Mouse (Mus musculus): ENCODE results near the gene B3gnt3. TPM values are rescaled to one million over a fixed set of nuclear protein-coding genes. Genes with fewer than 3 reads are reported as not detected.

The B3gnt3 gene
- polyA plus RNA-seq, 1 experiment from 2014 or later, result 0.10 TPM

DNA sequence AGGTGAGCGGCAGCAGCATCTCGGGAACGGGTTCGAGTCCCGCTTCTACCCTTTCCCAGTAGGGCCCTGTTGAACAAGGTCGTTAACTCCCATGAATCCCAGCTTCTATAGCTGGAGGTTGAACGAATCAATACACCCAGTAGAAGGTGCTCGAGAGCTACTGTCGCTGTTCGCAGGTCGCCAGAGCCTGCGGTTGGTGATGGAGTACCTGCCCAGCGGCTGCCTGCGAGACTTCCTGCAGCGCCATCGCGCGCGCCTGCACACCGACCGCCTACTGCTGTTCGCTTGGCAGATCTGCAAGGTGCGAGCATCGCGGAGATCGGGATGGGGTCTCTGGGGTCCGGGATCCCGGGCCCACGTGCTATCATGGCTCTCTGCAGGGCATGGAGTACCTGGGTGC, 16.0 kb downstream of the B3gnt3 start:
- H3K36me3 ChIP-seq (ENCODE audit: control insufficient read depth, insufficient read depth, low read length), result no peaks in the 10 kb centered on the region
- H3K4me3 ChIP-seq (ENCODE audit: low read depth, low read length), result peak overlapping the region; percentile 31
- H3K9ac ChIP-seq (ENCODE audit: low read length), result peak overlapping the region; percentile 40
- H3K27me3 ChIP-seq (replicated peaks; ENCODE audit: control insufficient read depth, insufficient read depth, low read length), result peaks cover 100% of the 10 kb centered on the region
- H3K4me2 ChIP-seq (ENCODE audit: low read length), result peak overlapping the region; percentile 49
- H3K9me3 ChIP-seq (replicated peaks; ENCODE audit: control insufficient read depth, low read length), result no peaks in the 10 kb centered on the region
- 2% methylated on average over 29 of the region's 29 CpGs for WGBS
- no peak overlapping the region for H3K27ac ChIP-seq (ENCODE audit: low read depth, low read length)
- ATAC-seq (peak; percentile 38), DNase-seq (ENCODE audit: low spot score) (peak; percentile 54)
- H3K4me1 ChIP-seq (ENCODE audit: control insufficient read depth, insufficient read depth, low read length), result peaks cover 2% of the 10 kb centered on the region; the same call in 1 of the 2 replicates

DNA sequence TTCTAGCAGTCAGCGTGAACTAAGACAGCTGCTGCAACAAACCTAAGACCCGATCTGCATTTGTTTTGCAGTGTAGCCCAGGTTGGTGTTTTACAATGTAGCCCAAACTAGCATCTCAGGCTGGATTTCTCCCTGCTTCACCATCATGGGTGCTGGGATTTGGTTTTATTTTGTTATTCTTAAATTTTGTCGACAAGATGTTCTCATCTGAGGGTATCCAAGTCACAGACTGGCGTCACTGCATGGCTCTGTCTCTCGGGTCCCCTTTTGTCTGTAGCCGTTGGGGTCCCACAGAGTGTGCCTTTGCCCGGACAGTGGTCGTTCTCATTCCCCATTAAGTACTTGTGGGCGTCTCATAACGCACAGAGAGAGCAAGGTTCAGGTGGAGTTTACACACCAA, 16.9 kb downstream of the B3gnt3 start:
- Histone ChIP-seq H3K4me1 (ENCODE audit: control insufficient read depth, insufficient read depth, low read length) (peaks cover 2% of the 10 kb centered on the region; the same call in 1 of the 2 replicates), H3K36me3 (ENCODE audit: control insufficient read depth, insufficient read depth, low read length) (no peaks in the 10 kb centered on the region), H3K9ac (ENCODE audit: low read length) (no peak overlapping the region), H3K27ac (ENCODE audit: low read depth, low read length) (no peak overlapping the region), H3K4me3 (ENCODE audit: low read depth, low read length) (no peak overlapping the region), H3K4me2 (ENCODE audit: low read length) (no peak overlapping the region), H3K9me3 (replicated peaks; ENCODE audit: control insufficient read depth, low read length) (no peaks in the 10 kb centered on the region), H3K27me3 (replicated peaks; ENCODE audit: control insufficient read depth, insufficient read depth, low read length) (peaks cover 100% of the 10 kb centered on the region)
- 8% methylated on average over 10 of the region's 10 CpGs for WGBS
- ATAC-seq, result no peak
- no peak for DNase-seq (ENCODE audit: low spot score)

DNA sequence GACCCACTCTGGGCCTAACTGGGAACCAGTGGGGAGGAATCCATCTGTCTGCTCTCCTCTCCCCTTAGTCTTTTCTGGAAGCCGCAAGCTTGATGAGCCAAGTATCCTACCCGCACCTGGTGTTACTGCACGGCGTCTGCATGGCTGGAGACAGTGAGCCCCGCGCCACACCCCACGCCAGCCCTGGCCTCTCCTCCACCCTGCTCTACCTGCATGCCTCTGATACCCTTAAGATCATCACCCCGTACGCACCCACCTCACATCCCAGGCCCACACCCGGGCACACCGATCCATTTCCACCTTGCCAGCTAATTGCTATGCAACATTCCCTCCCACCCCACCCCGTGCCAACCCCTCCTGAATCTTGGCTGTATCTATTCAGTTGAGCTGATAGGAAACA, 18.8 kb downstream of the B3gnt3 start:
- Histone ChIP-seq H3K4me1 (ENCODE audit: control insufficient read depth, insufficient read depth, low read length) (peaks cover 2% of the 10 kb centered on the region; the same call in 1 of the 2 replicates), H3K36me3 (ENCODE audit: control insufficient read depth, insufficient read depth, low read length) (no peaks in the 10 kb centered on the region), H3K4me3 (ENCODE audit: low read depth, low read length) (no peak overlapping the region), H3K9me3 (replicated peaks; ENCODE audit: control insufficient read depth, low read length) (no peaks in the 10 kb centered on the region), H3K4me2 (ENCODE audit: low read length) (no peak overlapping the region), H3K27me3 (replicated peaks; ENCODE audit: control insufficient read depth, insufficient read depth, low read length) (peaks cover 100% of the 10 kb centered on the region), H3K9ac (ENCODE audit: low read length) (no peak overlapping the region), H3K27ac (ENCODE audit: low read depth, low read length) (no peak overlapping the region)
- 61% methylated on average over 12 of the region's 12 CpGs for WGBS
- ATAC-seq (no peak), DNase-seq (ENCODE audit: low spot score) (no peak)

DNA sequence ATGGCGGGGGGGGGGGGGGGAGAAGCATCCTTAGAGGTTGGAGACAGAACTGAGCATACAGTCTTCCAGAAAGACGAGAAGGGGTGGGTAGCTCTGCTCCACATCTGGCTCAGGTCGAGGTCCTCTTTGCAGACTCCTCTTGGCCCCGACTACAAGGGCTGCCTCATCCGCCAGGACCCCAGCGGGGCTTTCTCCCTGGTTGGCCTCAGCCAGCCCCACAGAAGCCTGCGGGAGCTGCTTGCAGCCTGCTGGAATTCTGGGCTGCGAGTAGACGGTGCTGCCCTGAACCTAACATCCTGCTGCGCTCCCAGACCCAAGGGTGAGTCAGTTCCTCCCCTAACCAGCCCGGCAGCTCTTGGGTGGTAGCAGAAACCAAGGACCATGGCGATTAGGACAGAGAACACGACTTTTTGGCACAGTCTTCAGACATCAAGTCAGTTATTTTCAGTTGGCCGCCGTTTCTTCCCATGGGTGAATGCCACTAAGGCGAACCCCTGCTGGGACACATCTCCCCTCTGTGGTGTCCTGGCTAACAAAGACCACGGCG, 20.1 kb downstream of the B3gnt3 start:
- no peak overlapping the region for H3K4me3 ChIP-seq (ENCODE audit: low read depth, low read length)
- peaks cover 2% of the 10 kb centered on the region; the same call in 1 of the 2 replicates for H3K4me1 ChIP-seq (ENCODE audit: control insufficient read depth, insufficient read depth, low read length)
- H3K9ac ChIP-seq (ENCODE audit: low read length), result no peak overlapping the region
- ATAC-seq, result no peak
- H3K36me3 ChIP-seq (ENCODE audit: control insufficient read depth, insufficient read depth, low read length), result no peaks in the 10 kb centered on the region
- DNase-seq (ENCODE audit: low spot score), result no peak
- H3K27ac ChIP-seq (ENCODE audit: low read depth, low read length), result no peak overlapping the region
- no peaks in the 10 kb centered on the region for H3K9me3 ChIP-seq (replicated peaks; ENCODE audit: control insufficient read depth, low read length)
- H3K4me2 ChIP-seq (ENCODE audit: low read length), result no peak overlapping the region
- WGBS, result 2% methylated on average over 18 of the region's 18 CpGs
- H3K27me3 ChIP-seq (replicated peaks; ENCODE audit: control insufficient read depth, insufficient read depth, low read length), result peaks cover 99% of the 10 kb centered on the region

DNA sequence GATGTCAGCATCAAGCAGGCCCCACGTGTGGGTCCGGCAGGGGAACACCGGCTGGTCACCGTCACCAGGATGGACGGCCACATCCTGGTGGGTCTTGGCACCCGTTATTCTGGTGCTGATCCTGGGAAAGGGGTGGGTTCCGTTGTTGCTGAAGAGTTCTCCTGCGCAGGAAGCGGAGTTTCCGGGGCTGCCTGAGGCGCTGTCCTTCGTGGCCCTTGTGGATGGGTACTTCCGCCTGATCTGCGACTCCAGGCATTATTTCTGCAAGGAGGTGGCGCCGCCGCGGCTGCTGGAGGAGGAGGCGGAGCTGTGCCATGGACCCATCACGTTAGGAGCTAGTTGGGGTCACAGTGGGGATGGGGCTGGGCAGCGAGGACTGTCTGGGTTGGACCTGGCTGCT, 21.1 kb downstream of the B3gnt3 start:
- Histone ChIP-seq H3K9me3 (replicated peaks; ENCODE audit: control insufficient read depth, low read length) (no peaks in the 10 kb centered on the region), H3K4me3 (ENCODE audit: low read depth, low read length) (no peak overlapping the region), H3K4me1 (ENCODE audit: control insufficient read depth, insufficient read depth, low read length) (no peaks in the 10 kb centered on the region), H3K9ac (ENCODE audit: low read length) (no peak overlapping the region), H3K27ac (ENCODE audit: low read depth, low read length) (no peak overlapping the region), H3K4me2 (ENCODE audit: low read length) (no peak overlapping the region), H3K36me3 (ENCODE audit: control insufficient read depth, insufficient read depth, low read length) (no peaks in the 10 kb centered on the region), H3K27me3 (replicated peaks; ENCODE audit: control insufficient read depth, insufficient read depth, low read length) (peaks cover 89% of the 10 kb centered on the region)
- no peak for ATAC-seq
- 4% methylated on average over 21 of the region's 21 CpGs for WGBS
- no peak for DNase-seq (ENCODE audit: low spot score)

DNA sequence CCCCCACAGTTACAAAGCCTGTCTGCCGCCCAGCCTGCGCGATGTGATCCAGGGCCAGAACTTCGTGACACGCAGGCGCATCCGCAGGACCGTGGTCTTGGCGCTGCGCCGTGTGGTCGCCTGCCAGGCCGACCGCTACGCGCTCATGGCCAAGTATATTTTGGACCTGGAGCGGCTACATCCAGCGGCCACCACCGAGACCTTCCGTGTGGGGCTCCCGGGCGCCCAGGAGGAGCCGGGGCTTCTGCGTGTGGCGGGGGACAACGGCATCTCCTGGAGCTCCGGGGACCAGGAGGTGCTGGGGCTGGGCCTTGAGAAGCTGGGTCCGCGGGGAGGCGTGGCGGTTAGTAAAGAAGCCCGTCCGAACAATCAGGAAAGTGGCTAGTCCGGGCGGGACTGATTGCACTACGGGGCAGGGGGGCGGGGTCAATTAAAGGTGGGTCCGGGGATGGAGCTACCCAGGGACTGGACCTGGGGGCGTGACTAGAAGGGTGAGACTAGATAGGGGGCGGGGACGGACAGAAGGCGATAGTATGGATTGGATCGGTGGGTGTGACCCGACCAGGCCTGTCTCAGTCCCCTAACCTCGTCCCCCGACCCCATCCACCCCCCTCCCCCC, 21.9 kb downstream of the B3gnt3 start:
- Histone ChIP-seq H3K9me3 (replicated peaks; ENCODE audit: control insufficient read depth, low read length) (no peaks in the 10 kb centered on the region), H3K36me3 (ENCODE audit: control insufficient read depth, insufficient read depth, low read length) (no peaks in the 10 kb centered on the region), H3K4me3 (ENCODE audit: low read depth, low read length) (peak overlapping the region; percentile 22), H3K4me2 (ENCODE audit: low read length) (peak overlapping the region; percentile 41), H3K9ac (ENCODE audit: low read length) (peak overlapping the region; percentile 13; the same call in 1 of the 2 replicates), H3K27me3 (replicated peaks; ENCODE audit: control insufficient read depth, insufficient read depth, low read length) (peaks cover 81% of the 10 kb centered on the region), H3K4me1 (ENCODE audit: control insufficient read depth, insufficient read depth, low read length) (no peaks in the 10 kb centered on the region), H3K27ac (ENCODE audit: low read depth, low read length) (no peak overlapping the region)
- WGBS, result 2% methylated on average over 45 of the region's 46 CpGs
- ATAC-seq, result no peak
- no peak for DNase-seq (ENCODE audit: low spot score)

DNA sequence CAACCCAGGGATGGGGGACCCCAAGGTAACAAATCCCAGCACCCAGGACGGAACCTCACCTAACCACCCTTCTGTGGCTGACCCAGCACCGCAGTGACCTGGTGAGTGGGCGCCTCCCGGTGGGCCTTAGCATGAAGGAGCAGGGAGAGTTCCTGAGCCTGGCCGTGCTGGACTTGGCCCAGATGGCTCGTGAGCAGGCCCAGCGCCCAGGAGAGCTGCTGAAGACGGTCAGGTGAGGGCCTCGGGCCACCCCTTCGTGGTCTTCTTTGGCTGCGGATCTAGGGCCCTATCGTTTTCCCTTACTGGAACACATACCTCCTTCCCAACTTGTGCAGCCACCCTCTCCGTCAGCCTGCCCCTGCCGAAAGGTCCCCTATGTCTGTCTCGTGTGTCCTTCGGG, 22.5 kb downstream of the B3gnt3 start:
- H3K4me1 ChIP-seq (ENCODE audit: control insufficient read depth, insufficient read depth, low read length), result no peaks in the 10 kb centered on the region
- H3K9ac ChIP-seq (ENCODE audit: low read length), result no peak overlapping the region; the same call in 1 of the 2 replicates
- DNase-seq (ENCODE audit: low spot score) (no peak), ATAC-seq (no peak)
- no peak overlapping the region for H3K27ac ChIP-seq (ENCODE audit: low read depth, low read length)
- H3K4me2 ChIP-seq (ENCODE audit: low read length), result peak overlapping the region; percentile 41; the same call in 1 of the 2 replicates
- H3K27me3 ChIP-seq (replicated peaks; ENCODE audit: control insufficient read depth, insufficient read depth, low read length), result peaks cover 76% of the 10 kb centered on the region
- H3K9me3 ChIP-seq (replicated peaks; ENCODE audit: control insufficient read depth, low read length), result no peaks in the 10 kb centered on the region
- 9% methylated on average over 16 of the region's 16 CpGs for WGBS
- H3K4me3 ChIP-seq (ENCODE audit: low read depth, low read length), result peak overlapping the region; percentile 22
- no peaks in the 10 kb centered on the region for H3K36me3 ChIP-seq (ENCODE audit: control insufficient read depth, insufficient read depth, low read length)

DNA sequence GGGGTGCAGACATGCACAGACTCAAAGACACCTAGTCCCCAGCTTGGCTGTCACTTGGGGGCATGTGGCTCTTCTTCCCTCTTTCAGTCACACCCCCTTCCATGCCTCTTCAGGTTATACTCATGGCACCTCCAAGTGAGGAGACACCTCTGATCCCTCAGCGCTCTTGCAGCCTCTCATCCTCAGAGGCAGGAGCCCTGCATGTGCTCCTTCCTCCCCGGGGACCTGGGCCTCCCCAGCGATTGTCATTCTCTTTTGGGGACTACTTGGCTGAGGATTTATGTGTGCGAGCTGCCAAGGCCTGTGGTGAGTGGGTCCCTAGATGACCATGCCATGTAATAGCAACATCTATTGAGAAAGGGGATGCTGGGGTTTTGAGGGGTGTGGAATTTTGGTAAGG, 23.4 kb downstream of the B3gnt3 start:
- no peaks in the 10 kb centered on the region for H3K9me3 ChIP-seq (replicated peaks; ENCODE audit: control insufficient read depth, low read length)
- DNase-seq (ENCODE audit: low spot score) (no peak), ATAC-seq (no peak)
- no peaks in the 10 kb centered on the region for H3K36me3 ChIP-seq (ENCODE audit: control insufficient read depth, insufficient read depth, low read length)
- H3K4me3 ChIP-seq (ENCODE audit: low read depth, low read length), result no peak overlapping the region
- peaks cover 67% of the 10 kb centered on the region for H3K27me3 ChIP-seq (replicated peaks; ENCODE audit: control insufficient read depth, insufficient read depth, low read length)
- H3K4me2 ChIP-seq (ENCODE audit: low read length), result no peak overlapping the region
- H3K9ac ChIP-seq (ENCODE audit: low read length), result no peak overlapping the region
- H3K4me1 ChIP-seq (ENCODE audit: control insufficient read depth, insufficient read depth, low read length), result no peaks in the 10 kb centered on the region
- 65% methylated on average over 4 of the region's 4 CpGs for WGBS
- H3K27ac ChIP-seq (ENCODE audit: low read depth, low read length), result no peak overlapping the region

DNA sequence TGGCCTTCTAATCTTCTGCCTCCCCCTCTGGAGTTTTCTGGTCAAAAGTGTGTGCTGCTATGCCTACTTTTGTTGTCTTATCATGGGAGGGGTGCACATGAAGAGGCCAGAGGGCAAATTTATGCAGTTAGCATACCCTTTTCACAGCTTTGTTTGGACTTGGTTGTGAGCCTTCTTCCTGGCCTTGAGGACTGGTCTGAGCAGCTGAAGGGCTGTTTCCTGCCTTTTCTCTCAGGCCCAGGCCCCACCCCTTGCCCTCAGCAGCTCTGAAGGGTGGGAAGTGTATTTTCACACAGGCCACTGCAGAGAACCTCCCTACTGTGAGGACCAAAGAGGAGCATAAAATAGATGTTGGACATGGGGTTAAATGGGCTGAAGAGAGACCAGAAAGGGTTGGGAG, 24.0 kb downstream of the B3gnt3 start:
- Histone ChIP-seq H3K27me3 (replicated peaks; ENCODE audit: control insufficient read depth, insufficient read depth, low read length) (peaks cover 60% of the 10 kb centered on the region), H3K4me1 (ENCODE audit: control insufficient read depth, insufficient read depth, low read length) (no peaks in the 10 kb centered on the region), H3K9ac (ENCODE audit: low read length) (no peak overlapping the region), H3K4me3 (ENCODE audit: low read depth, low read length) (no peak overlapping the region), H3K4me2 (ENCODE audit: low read length) (no peak overlapping the region), H3K36me3 (ENCODE audit: control insufficient read depth, insufficient read depth, low read length) (no peaks in the 10 kb centered on the region), H3K27ac (ENCODE audit: low read depth, low read length) (no peak overlapping the region), H3K9me3 (replicated peaks; ENCODE audit: control insufficient read depth, low read length) (no peaks in the 10 kb centered on the region)
- no peak for ATAC-seq
- no peak for DNase-seq (ENCODE audit: low spot score)

Measured in forebrain, embryonic 14.5 days (tissue).